ENCODE assay signal across 8 mouse cellular contexts in genomic region chrX:53370366-53370740, GRCm38 (mm10). TPM values are rescaled to one million over a fixed set of nuclear protein-coding genes. Genes with fewer than 3 reads are reported as not detected.
DNase-seq lines count a peak whose midpoint lies in the region.

TSS of gene Mospd1 (minus strand) at chrX:53370502.

- peak; percentile 48 for DNase-seq in WW6 (ENCODE audit: low read depth, low spot score)
- DNase-seq in cerebellum, postnatal 4 days (ENCODE audit: low spot score in 2 of 2): peak; percentile 44 to 74
- DNase-seq in gastrocnemius, adult 8-10 months (ENCODE audit: low spot score in 2 of 2): peak; percentile 79 to 81
- peak; percentile 26 for DNase-seq in hindlimb bud, embryonic 11.5 days (ENCODE audit: extremely low spot score, low read depth, low spot score)
- DNase-seq in left cerebral cortex, adult 8-10 months (ENCODE audit: low spot score in 2 of 2): peak; percentile 41 to 74
- peak; percentile 89 for DNase-seq in right cerebral cortex, postnatal 10 days (ENCODE audit: low spot score in 2 of 2)
- peak; percentile 74 for DNase-seq in urinary bladder, postnatal 25 days (ENCODE audit: low spot score)

- H3K27me3 ChIP-seq in megakaryocyte, embryonic 14.5 days (replicated peaks): peaks cover 11% of the 10 kb centered on the region

- peaks cover 3% of the 10 kb centered on the region; the same call in 1 of the 2 replicates for H3K4me1 ChIP-seq in megakaryocyte, embryonic 14.5 days

- H3K4me3 ChIP-seq in megakaryocyte, embryonic 14.5 days (replicated peaks): peak within 1 kb of the TSS; percentile 93

- peaks cover 3% of the 10 kb centered on the region for H3K36me3 ChIP-seq in megakaryocyte, embryonic 14.5 days (replicated peaks; ENCODE audit: low read length)

- no peaks in the 10 kb centered on the region for H3K9me3 ChIP-seq in megakaryocyte, embryonic 14.5 days

RNA-seq across cellular contexts. Expression of gene Mospd1, which starts in this region (rescaled TPM):
- total RNA-seq in gastrocnemius, adult 8-10 months (2022): 10 to 100 TPM; 76.1 to 93.8 (median 90.8) TPM
- 10 to 100 TPM; 13.8 to 16.8 (median 14.2) TPM for total RNA-seq in left cerebral cortex, adult 8-10 months (2022)
- polyA plus RNA-seq in megakaryocyte, embryonic 14.5 days (2012; ENCODE audit: insufficient read depth, low replicate concordance): 0.32 TPM in 1 of 2 replicates, not detected in the other

Comparison
In these comparisons a context has a peak if more than half of its experiments do, and no peak if none do; other contexts are left out.
1. Peak in every context shown above with its lines: DNase-seq and H3K4me3 ChIP-seq.
2. RNA of gene Mospd1 (total RNA-seq): 76.1 to 93.8 TPM in gastrocnemius, adult 8-10 months; 13.8 to 16.8 TPM in left cerebral cortex, adult 8-10 months; every median in the first group is over 4 times any median in the second.
3. DNase-seq: peak in every context shown above with its lines; median percentile 89 in right cerebral cortex, postnatal 10 days; 80 in gastrocnemius, adult 8-10 months; 74 in urinary bladder, postnatal 25 days; 59 in cerebellum, postnatal 4 days; 58 in left cerebral cortex, adult 8-10 months; 48 in WW6; 26 in hindlimb bud, embryonic 11.5 days.